Mouse (Mus musculus) heart, embryonic 12.5 days (tissue): ENCODE results near the gene Dapk1. TPM values are rescaled to one million over a fixed set of nuclear protein-coding genes. Genes with fewer than 3 reads are reported as not detected.

Experiments used
- ATAC-seq: fragments of 200-750 bp; cut with Nextera tagmentation; 2 replicates; pipeline ENCODE4 v1.8.0; 2017; ENCODE audit warnings: moderate TSS enrichment, moderate library complexity; ENCODE audit not compliant: insufficient number of reproducible peaks, low FRiP score
- H3K27ac ChIP-seq: fragments of 300-500 bp; sonication (generic); 2 replicates; pipeline ENCODE4 v1.5.1; 2016; ENCODE audit warnings: mild to moderate bottlenecking, moderate library complexity; ENCODE audit not compliant: poor library complexity, severe bottlenecking
- H3K27me3 ChIP-seq: fragments of 300-500 bp; sonication (generic); replicated peaks from 2 replicates; pipeline ENCODE4 v1.6.1; 2016; ENCODE audit warnings: mild to moderate bottlenecking, moderate library complexity
- H3K36me3 ChIP-seq: fragments of 300-500 bp; sonication (generic); 2 replicates; pipeline ENCODE4 v1.6.1; 2016; ENCODE audit warnings: mild to moderate bottlenecking, moderate library complexity
- H3K4me1 ChIP-seq: fragments of 300-500 bp; sonication (generic); replicated peaks from 2 replicates; pipeline ENCODE4 v1.6.1; 2016; ENCODE audit warnings: mild to moderate bottlenecking
- H3K4me2 ChIP-seq: fragments of 300-500 bp; sonication (generic); 2 replicates; pipeline ENCODE4 v1.6.1; 2016; ENCODE audit warnings: mild to moderate bottlenecking, moderate library complexity
- H3K4me3 ChIP-seq: fragments of 300-500 bp; sonication (generic); 2 replicates; pipeline ENCODE4 v1.5.1; 2016; ENCODE audit warnings: mild to moderate bottlenecking
- H3K9ac ChIP-seq: fragments of 300-500 bp; sonication (generic); 2 replicates; pipeline ENCODE4 v1.6.1; 2016; ENCODE audit warnings: mild to moderate bottlenecking, moderate library complexity
- H3K9me3 ChIP-seq: fragments of 300-500 bp; sonication (generic); replicated peaks from 2 replicates; pipeline ENCODE4 v1.6.1; 2016; ENCODE audit warnings: mild to moderate bottlenecking, moderate library complexity
- WGBS: fragments of 180-500 bp; shearing (Covaris S2); methylation state at CpG from one replicate; pipeline ENCODE4 v1.1.7; 2016; 5-methylcytosine and 5-hydroxymethylcytosine counted together
- polyA plus RNA-seq: library from polyadenylated mRNA; unstranded; fragments of >200 nt; fragmentation: Nextera tagmentation; extraction: Ambion mirVana; gene quantifications from 2 replicates; pipeline ENCODE4 v1.2.1, GENCODE M21; 2016

Gene Dapk1
- polyA plus RNA-seq, 1 experiment from 2014 or later, result 12.5 TPM

GRCm38 (mm10) chr13:60740248-60740647 is 138.5 kb downstream of the Dapk1 start:
- peaks cover 29% of the 10 kb centered on the region for H3K4me1 ChIP-seq
- no peaks in the 10 kb centered on the region for H3K27me3 ChIP-seq
- 0 out of 2 replicates have a peak, but pooled peaks cover 5% of the 10 kb centered on the region for H3K9me3 ChIP-seq
- H3K4me2 ChIP-seq, result no peak overlapping the region
- 89% methylated on average over 6 of the region's 6 CpGs for WGBS
- ATAC-seq, result no peak
- no peak overlapping the region for H3K9ac ChIP-seq
- peaks cover 9% of the 10 kb centered on the region for H3K36me3 ChIP-seq
- no peak overlapping the region for H3K27ac ChIP-seq
- H3K4me3 ChIP-seq, result no peak overlapping the region

DNA sequence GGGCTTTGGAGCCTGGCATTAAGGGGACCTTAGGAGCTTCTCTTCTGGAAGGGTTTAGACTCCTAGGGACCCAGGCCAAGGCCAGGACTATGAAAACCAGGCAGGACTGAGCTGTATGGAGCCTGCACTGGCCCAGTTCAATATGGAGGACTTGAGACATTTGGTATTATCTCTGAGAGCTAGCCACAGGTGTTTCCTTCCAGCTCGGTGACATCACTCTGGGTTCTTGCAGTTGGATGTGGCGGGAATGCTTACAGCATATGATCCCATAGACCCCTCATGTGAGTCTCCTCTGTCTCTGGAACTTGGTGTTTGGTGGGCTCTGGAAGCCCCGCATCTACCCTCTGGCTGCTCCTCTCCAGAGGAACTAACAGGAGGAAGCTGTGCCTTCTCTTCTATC is 140.9 kb downstream of the Dapk1 start:
- Histone ChIP-seq H3K9ac (no peak overlapping the region), H3K4me1 (peaks cover 27% of the 10 kb centered on the region), H3K36me3 (peaks cover 6% of the 10 kb centered on the region), H3K27ac (peak overlapping the region; percentile 70), H3K9me3 (0 out of 2 replicates have a peak, but pooled peaks cover 5% of the 10 kb centered on the region), H3K4me3 (no peak overlapping the region), H3K27me3 (no peaks in the 10 kb centered on the region), H3K4me2 (no peak overlapping the region)
- ATAC-seq, result no peak
- WGBS, result 66% methylated on average over 3 of the region's 3 CpGs

DNA sequence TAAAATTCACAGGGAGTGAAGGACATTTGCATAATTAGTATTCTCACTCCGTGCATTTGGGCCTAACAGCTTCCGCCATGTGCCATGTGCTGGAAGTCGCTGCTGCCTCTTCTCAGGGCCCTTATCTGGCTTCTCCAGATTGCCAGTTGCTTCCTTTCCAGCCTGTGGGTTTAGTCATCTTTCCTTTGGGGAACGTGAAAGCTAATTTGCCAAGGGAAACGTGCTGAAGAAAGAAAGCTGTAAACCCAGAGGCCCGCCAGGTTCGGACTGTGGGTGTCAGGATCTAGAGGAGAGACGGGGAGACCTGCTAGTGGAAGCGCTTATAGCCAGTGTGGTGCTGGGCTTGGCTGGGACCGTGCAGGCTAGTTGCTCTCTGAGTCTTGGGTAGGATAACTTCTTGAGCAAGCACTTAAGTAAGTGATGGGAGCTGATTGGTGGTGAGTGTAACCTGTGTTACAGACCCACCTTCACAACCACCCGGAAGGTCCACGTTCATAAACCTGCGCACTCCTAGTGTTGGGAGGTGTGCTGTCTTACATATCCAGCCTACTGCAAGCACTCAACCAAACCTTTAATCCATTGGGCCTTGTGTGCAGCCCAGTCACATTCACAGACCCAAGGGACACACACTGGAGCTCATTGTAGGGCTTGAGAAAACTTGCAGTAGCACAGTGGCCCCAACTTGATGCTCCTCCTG is 141.8 kb downstream of the Dapk1 start:
- Histone ChIP-seq H3K9ac (no peak overlapping the region), H3K36me3 (peaks cover 6% of the 10 kb centered on the region), H3K27ac (peak overlapping the region; percentile 72), H3K9me3 (0 out of 2 replicates have a peak, but pooled peaks cover 5% of the 10 kb centered on the region), H3K4me1 (peaks cover 21% of the 10 kb centered on the region), H3K4me2 (0 out of 2 replicates have a peak overlapping the region, but pooled peaks have one; percentile 22), H3K4me3 (no peak overlapping the region), H3K27me3 (no peaks in the 10 kb centered on the region)
- ATAC-seq, result peak; percentile 57
- WGBS, result 45% methylated on average over 13 of the region's 13 CpGs

- peak; percentile 68 for ATAC-seq
- WGBS, result 21% methylated on average over 7 of the region's 7 CpGs
- 0 out of 2 replicates have a peak, but pooled peaks cover 5% of the 10 kb centered on the region for H3K9me3 ChIP-seq
- H3K36me3 ChIP-seq, result peaks cover 6% of the 10 kb centered on the region
- no peak overlapping the region for H3K9ac ChIP-seq
- H3K4me2 ChIP-seq, result no peak overlapping the region
- H3K4me3 ChIP-seq, result no peak overlapping the region
- peak overlapping the region; percentile 72 for H3K27ac ChIP-seq
- H3K4me1 ChIP-seq, result peaks cover 21% of the 10 kb centered on the region
- no peaks in the 10 kb centered on the region for H3K27me3 ChIP-seq
These were observed 142.3 kb downstream of the Dapk1 start for GRCm38 (mm10) chr13:60744078-60744460.

DNA sequence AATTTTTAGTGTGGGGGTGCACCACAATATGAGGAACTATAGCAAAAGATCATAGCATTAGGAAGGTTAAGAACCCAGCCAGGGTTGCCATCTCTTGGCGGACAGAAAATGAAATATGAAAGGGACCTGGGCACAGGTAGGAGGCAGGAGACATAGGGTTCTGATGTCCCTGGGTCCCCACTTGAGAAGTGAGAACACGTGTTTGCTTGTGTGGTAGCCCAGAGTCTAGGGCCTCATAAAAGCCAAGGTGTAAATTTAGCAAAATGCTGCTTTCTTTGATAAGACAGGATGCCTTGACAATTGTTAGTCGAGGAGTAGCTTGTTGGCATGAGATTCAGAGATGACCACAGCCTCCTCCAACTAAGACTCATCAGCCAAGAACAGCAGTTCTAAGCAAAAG is 143.0 kb downstream of the Dapk1 start:
- Histone ChIP-seq H3K4me3 (no peak overlapping the region), H3K9ac (no peak overlapping the region), H3K27ac (no peak overlapping the region), H3K9me3 (0 out of 2 replicates have a peak, but pooled peaks cover 5% of the 10 kb centered on the region), H3K36me3 (peaks cover 6% of the 10 kb centered on the region), H3K4me1 (peaks cover 21% of the 10 kb centered on the region), H3K27me3 (no peaks in the 10 kb centered on the region), H3K4me2 (no peak overlapping the region)
- ATAC-seq, result no peak
- 60% methylated on average over 3 of the region's 3 CpGs for WGBS

DNA sequence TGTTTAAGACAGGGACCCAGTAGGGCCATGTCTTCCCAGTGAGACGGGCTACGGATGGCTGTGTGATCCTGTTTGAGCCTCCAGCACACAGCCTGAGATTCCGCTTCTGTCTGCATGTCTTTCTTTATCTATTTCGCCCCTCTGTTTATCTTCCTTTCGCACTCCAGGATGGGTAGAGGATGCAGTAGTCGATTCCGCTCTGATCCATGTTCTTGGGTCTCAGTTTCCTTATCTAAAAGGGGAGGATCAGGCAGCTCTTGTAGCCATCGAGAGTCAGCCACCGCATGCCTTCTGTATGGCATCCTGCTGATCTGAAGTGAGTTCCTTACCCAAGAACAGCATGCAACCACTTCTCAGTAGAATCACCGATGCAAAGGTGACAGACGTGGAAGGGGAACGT is 143.6 kb downstream of the Dapk1 start:
- H3K9ac ChIP-seq, result no peak overlapping the region
- H3K4me1 ChIP-seq, result peaks cover 21% of the 10 kb centered on the region
- no peak for ATAC-seq
- H3K27me3 ChIP-seq, result no peaks in the 10 kb centered on the region
- H3K4me3 ChIP-seq, result no peak overlapping the region
- H3K4me2 ChIP-seq, result no peak overlapping the region
- peaks cover 3% of the 10 kb centered on the region; the same call in 1 of the 2 replicates for H3K36me3 ChIP-seq
- H3K9me3 ChIP-seq, result no peaks in the 10 kb centered on the region
- 46% methylated on average over 12 of the region's 12 CpGs for WGBS
- H3K27ac ChIP-seq, result no peak overlapping the region

DNA sequence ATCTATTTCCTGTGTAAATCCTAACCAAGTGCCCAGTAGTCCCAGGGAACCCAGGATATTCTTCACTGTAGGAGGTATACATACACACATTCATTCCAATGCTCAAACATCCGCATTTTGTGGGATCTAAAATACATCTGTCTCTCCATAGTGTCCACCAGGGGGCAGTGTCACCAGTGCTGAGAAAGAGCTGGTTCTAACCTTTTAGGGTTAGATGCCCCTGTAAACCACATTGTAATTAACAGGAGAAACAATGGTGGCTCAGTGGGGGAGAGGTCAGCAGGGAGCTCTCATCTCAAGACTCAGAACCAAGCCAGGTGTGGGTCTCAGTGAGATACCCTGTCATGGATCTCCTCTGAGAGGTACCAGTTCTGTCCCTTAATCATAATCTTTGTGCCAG is 144.5 kb downstream of the Dapk1 start:
- Histone ChIP-seq H3K9ac (no peak overlapping the region), H3K27ac (no peak overlapping the region), H3K4me3 (no peak overlapping the region), H3K4me1 (peaks cover 21% of the 10 kb centered on the region), H3K27me3 (no peaks in the 10 kb centered on the region), H3K4me2 (no peak overlapping the region), H3K9me3 (no peaks in the 10 kb centered on the region), H3K36me3 (peaks cover 12% of the 10 kb centered on the region)
- no peak for ATAC-seq
- 52% methylated on average over 1 of the region's 1 CpGs for WGBS

DNA sequence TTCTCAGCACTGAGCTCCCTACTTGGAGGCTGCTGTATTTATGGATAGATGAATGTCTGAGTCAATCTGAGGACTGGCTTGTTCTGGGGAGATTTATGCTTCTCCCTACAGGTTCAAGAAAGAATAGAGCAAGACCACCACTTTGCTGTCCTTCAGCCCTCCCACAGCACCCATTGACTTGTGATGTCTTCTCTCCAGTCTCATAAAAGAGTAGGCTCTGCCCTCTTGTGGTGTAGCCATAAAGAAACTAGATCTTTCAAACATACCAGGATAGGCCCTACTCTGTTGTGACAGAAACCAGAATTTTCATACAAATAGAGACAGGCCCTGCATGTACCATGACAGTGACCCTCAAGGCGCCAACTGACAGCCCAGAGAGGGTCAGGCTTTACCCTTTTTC is 145.5 kb downstream of the Dapk1 start:
- no peak overlapping the region for H3K4me2 ChIP-seq
- WGBS, result 81% methylated on average over 1 of the region's 1 CpGs
- no peak overlapping the region for H3K9ac ChIP-seq
- peaks cover 18% of the 10 kb centered on the region for H3K36me3 ChIP-seq
- no peaks in the 10 kb centered on the region for H3K9me3 ChIP-seq
- no peak overlapping the region for H3K27ac ChIP-seq
- no peak for ATAC-seq
- no peak overlapping the region for H3K4me3 ChIP-seq
- H3K27me3 ChIP-seq, result no peaks in the 10 kb centered on the region
- peaks cover 18% of the 10 kb centered on the region for H3K4me1 ChIP-seq

DNA sequence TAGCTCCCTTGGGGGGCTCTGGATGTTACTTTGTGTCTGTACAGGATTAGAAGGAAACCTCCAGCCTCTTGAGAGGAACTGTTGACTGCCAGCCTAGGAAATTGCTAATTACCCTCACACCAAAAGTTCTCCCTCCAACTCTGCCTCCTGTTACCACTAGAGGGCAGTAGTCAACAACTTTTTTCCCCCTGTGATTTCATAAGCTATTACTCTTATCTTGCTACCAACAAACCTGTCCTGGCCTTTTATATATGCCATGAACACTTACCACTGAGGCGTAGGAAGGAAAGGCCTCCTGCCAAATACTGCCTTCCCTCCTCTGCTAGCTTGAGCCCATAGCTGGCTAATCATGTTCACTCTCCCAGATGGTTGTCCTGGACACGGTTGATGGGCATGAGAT is 146.8 kb downstream of the Dapk1 start:
- no peak for ATAC-seq
- no peaks in the 10 kb centered on the region for H3K9me3 ChIP-seq
- WGBS, result 86% methylated on average over 2 of the region's 2 CpGs
- H3K4me3 ChIP-seq, result no peak overlapping the region
- H3K4me2 ChIP-seq, result no peak overlapping the region
- H3K9ac ChIP-seq, result no peak overlapping the region
- H3K27ac ChIP-seq, result no peak overlapping the region
- peaks cover 8% of the 10 kb centered on the region for H3K4me1 ChIP-seq
- H3K36me3 ChIP-seq, result peaks cover 29% of the 10 kb centered on the region
- no peaks in the 10 kb centered on the region for H3K27me3 ChIP-seq

GRCm38 (mm10) chr13:60750930-60751329 is 149.2 kb downstream of the Dapk1 start:
- no peak overlapping the region for H3K4me3 ChIP-seq
- H3K27ac ChIP-seq, result no peak overlapping the region
- H3K9ac ChIP-seq, result no peak overlapping the region
- peaks cover 36% of the 10 kb centered on the region for H3K36me3 ChIP-seq
- ATAC-seq, result no peak
- 84% methylated on average over 7 of the region's 7 CpGs for WGBS
- H3K27me3 ChIP-seq, result no peaks in the 10 kb centered on the region
- no peak overlapping the region for H3K4me2 ChIP-seq
- H3K4me1 ChIP-seq, result no peaks in the 10 kb centered on the region
- H3K9me3 ChIP-seq, result no peaks in the 10 kb centered on the region

DNA sequence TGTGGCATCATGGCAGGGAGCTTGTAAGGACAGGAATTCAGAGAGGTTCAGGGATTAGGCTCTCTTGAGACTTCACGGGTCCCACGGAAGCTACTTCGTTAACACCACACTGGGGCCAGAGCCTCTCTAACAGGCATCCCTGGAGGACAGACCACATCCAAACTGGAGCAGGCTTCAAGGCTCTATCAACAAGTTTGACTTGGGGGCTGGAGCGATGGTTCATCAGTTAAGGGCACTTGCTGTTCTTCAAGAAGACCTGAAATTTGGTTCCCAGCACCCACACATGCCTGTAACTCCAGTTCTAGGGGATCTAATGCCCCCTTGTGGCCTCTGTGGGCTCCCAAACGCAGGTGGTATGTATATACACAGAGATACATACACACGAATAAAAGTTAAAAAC is 151.5 kb downstream of the Dapk1 start:
- H3K36me3 ChIP-seq, result peaks cover 36% of the 10 kb centered on the region
- H3K9me3 ChIP-seq, result no peaks in the 10 kb centered on the region
- H3K27me3 ChIP-seq, result no peaks in the 10 kb centered on the region
- no peaks in the 10 kb centered on the region for H3K4me1 ChIP-seq
- no peak for ATAC-seq
- WGBS, result 88% methylated on average over 6 of the region's 6 CpGs
- no peak overlapping the region for H3K4me3 ChIP-seq
- H3K4me2 ChIP-seq, result no peak overlapping the region
- no peak overlapping the region for H3K9ac ChIP-seq
- no peak overlapping the region for H3K27ac ChIP-seq

- H3K9me3 ChIP-seq, result no peaks in the 10 kb centered on the region
- no peak overlapping the region for H3K4me3 ChIP-seq
- H3K4me2 ChIP-seq, result no peak overlapping the region
- H3K27me3 ChIP-seq, result no peaks in the 10 kb centered on the region
- H3K9ac ChIP-seq, result no peak overlapping the region
- no peak overlapping the region for H3K27ac ChIP-seq
- H3K36me3 ChIP-seq, result peaks cover 34% of the 10 kb centered on the region
- no peaks in the 10 kb centered on the region for H3K4me1 ChIP-seq
- 66% methylated on average over 2 of the region's 2 CpGs for WGBS
- no peak for ATAC-seq
These were observed 153.5 kb downstream of the Dapk1 start for GRCm38 (mm10) chr13:60755251-60755650.
